Mouse (Mus musculus): ENCODE measurements at regions not wholly inside any gene's neighbourhood (a gene's known extent, or its start where the extent isn't known, plus 50 kb on each side); places are given as distances from the start of the nearest gene placed in this dataset.

DNA sequence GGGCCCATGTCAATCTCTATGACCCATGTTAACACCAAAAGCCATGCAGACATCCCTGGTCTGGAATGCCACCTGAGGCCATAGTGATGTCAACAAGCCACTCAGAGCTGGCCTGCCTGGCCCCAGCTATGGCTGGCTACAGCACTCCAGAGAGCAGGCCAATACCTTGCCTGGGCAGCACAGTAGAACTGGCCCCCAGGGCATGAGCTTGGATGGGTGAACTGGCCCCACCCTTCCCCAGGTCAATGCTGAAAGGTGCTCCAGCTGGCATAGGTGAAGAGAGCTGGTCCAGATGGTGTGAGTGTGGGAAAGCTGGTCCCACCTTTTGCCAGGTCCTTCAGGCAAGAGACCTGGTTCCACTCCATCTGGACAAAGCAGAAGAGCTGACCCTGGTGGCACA is 132.2 kb downstream of the Nfkbiz start:
- no peak for ATAC-seq
- no peaks in the 10 kb centered on the region for H3K9me3 ChIP-seq (ENCODE audit: low read length)
- no peaks in the 10 kb centered on the region for H3K27me3 ChIP-seq (replicated peaks; ENCODE audit: insufficient read depth, low read length)
- no peak overlapping the region for H3K9ac ChIP-seq (replicated peaks; ENCODE audit: low read depth)
- H3K27ac ChIP-seq (ENCODE audit: low read length), result no peak overlapping the region
- H3K4me2 ChIP-seq (replicated peaks; ENCODE audit: low read depth, low read length), result no peak overlapping the region
- H3K36me3 ChIP-seq (ENCODE audit: insufficient read depth, low read length), result no peaks in the 10 kb centered on the region
- TF ChIP-seq EP300 (IDR thresholded peaks at IDR 0.05), result no peak
- no peak for TF ChIP-seq CTCF (IDR thresholded peaks at IDR 0.05)
- DNase-seq (ENCODE audit: low spot score), result no peak
- H3K4me3 ChIP-seq (ENCODE audit: low read depth, low read length), result no peak overlapping the region
- no peaks in the 10 kb centered on the region for H3K4me1 ChIP-seq (ENCODE audit: insufficient read depth, low read depth, low read length)

DNA sequence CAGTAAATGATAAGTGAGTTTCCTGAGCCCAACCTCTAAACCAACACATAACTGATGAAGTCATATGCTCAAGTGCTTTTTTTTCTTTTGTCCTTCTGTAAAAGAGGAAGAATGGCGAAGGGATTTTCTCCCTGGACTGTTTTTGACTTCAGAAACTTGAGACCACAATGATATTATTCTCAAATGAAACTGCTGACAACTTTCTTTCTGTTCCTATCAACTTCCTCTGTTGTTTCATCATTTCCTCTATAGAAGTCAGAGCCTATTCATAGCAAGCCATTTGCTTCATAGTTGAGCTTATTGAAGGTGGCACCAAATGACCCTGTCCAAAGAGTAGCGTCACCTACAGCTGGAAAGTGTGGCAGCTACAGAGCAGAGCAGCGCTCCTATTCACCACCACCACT is 140.2 kb downstream of the Nfkbiz start:
- no peak overlapping the region for H3K4me3 ChIP-seq (ENCODE audit: low read depth, low read length)
- H3K4me2 ChIP-seq (replicated peaks; ENCODE audit: low read depth, low read length), result no peak overlapping the region
- DNase-seq (ENCODE audit: low spot score) (peak; percentile 29), ATAC-seq (no peak)
- no peaks in the 10 kb centered on the region for H3K9me3 ChIP-seq (ENCODE audit: low read length)
- H3K4me1 ChIP-seq (ENCODE audit: insufficient read depth, low read depth, low read length), result no peaks in the 10 kb centered on the region
- TF ChIP-seq EP300 (IDR thresholded peaks at IDR 0.05) (no peak), CTCF (IDR thresholded peaks at IDR 0.05) (no peak)
- WGBS, result 73% methylated on average over 3 of the region's 3 CpGs
- H3K9ac ChIP-seq (replicated peaks; ENCODE audit: low read depth), result no peak overlapping the region
- H3K27ac ChIP-seq (ENCODE audit: low read length), result no peak overlapping the region
- H3K36me3 ChIP-seq (ENCODE audit: insufficient read depth, low read length), result no peaks in the 10 kb centered on the region
- no peaks in the 10 kb centered on the region for H3K27me3 ChIP-seq (replicated peaks; ENCODE audit: insufficient read depth, low read length)

DNA sequence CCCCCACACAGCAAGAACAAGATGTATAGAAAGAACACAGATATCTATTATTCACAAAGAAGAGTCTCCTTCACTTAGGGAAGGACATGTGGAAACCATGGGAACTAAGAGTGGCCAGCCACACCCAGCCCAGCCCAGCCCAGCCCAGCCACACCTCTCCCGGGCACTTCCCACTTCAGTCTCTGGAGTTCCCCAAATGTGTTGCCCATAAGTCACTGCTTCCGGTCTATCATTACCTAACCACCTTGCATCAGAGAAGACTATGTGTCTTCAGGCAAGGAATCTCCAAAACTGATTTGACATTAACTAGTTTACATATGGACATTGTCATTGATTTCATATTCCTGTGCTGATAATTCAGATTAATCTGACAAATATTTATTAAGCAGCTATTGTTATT is 147.6 kb downstream of the Nfkbiz start:
- peak; percentile 30; the same call in 1 of the 2 replicates for ATAC-seq
- Histone ChIP-seq H3K4me3 (ENCODE audit: low read depth, low read length) (no peak overlapping the region), H3K27me3 (replicated peaks; ENCODE audit: insufficient read depth, low read length) (no peaks in the 10 kb centered on the region), H3K9me3 (ENCODE audit: low read length) (no peaks in the 10 kb centered on the region), H3K36me3 (ENCODE audit: insufficient read depth, low read length) (no peaks in the 10 kb centered on the region), H3K4me2 (replicated peaks; ENCODE audit: low read depth, low read length) (no peak overlapping the region), H3K9ac (replicated peaks; ENCODE audit: low read depth) (no peak overlapping the region), H3K4me1 (ENCODE audit: insufficient read depth, low read depth, low read length) (no peaks in the 10 kb centered on the region), H3K27ac (ENCODE audit: low read length) (no peak overlapping the region)
- no peak for TF ChIP-seq EP300 (IDR thresholded peaks at IDR 0.05)
- TF ChIP-seq CTCF (IDR thresholded peaks at IDR 0.05), result no peak
- 79% methylated on average over 2 of the region's 2 CpGs for WGBS
- DNase-seq (ENCODE audit: low spot score), result peak; percentile 29

DNA sequence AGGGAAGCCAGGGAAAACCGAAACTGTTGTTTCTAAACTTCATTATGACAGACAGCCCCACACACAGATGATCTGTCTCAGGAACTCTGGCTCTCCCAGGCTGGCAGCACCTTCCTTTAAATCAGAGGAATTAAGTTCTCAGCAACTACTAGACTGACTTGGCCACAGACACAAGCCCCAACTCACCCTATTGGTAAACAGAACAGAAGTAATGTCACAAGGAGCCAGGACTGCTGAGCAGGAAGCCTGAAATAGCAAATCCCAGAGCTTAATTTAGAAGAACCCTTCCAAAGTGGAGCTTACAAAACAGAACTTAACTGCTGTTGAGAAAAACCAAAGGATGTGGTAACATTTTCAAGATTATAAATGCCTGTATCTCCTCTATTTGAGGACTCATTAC is 174.8 kb downstream of the Nfkbiz start:
- Histone ChIP-seq H3K4me3 (ENCODE audit: low read depth, low read length) (no peak overlapping the region), H3K4me1 (ENCODE audit: insufficient read depth, low read depth, low read length) (no peaks in the 10 kb centered on the region), H3K27ac (ENCODE audit: low read length) (no peak overlapping the region), H3K9ac (replicated peaks; ENCODE audit: low read depth) (no peak overlapping the region), H3K4me2 (replicated peaks; ENCODE audit: low read depth, low read length) (no peak overlapping the region), H3K27me3 (replicated peaks; ENCODE audit: insufficient read depth, low read length) (no peaks in the 10 kb centered on the region), H3K36me3 (ENCODE audit: insufficient read depth, low read length) (no peaks in the 10 kb centered on the region), H3K9me3 (ENCODE audit: low read length) (no peaks in the 10 kb centered on the region)
- DNase-seq (ENCODE audit: low spot score) (peak; percentile 56), ATAC-seq (peak; percentile 59)
- whole genome bisulfite sequencing, result 73% methylated on average over 1 of the region's 1 CpGs
- TF ChIP-seq CTCF (IDR thresholded peaks at IDR 0.05) (no peak), EP300 (IDR thresholded peaks at IDR 0.05) (no peak)

DNA sequence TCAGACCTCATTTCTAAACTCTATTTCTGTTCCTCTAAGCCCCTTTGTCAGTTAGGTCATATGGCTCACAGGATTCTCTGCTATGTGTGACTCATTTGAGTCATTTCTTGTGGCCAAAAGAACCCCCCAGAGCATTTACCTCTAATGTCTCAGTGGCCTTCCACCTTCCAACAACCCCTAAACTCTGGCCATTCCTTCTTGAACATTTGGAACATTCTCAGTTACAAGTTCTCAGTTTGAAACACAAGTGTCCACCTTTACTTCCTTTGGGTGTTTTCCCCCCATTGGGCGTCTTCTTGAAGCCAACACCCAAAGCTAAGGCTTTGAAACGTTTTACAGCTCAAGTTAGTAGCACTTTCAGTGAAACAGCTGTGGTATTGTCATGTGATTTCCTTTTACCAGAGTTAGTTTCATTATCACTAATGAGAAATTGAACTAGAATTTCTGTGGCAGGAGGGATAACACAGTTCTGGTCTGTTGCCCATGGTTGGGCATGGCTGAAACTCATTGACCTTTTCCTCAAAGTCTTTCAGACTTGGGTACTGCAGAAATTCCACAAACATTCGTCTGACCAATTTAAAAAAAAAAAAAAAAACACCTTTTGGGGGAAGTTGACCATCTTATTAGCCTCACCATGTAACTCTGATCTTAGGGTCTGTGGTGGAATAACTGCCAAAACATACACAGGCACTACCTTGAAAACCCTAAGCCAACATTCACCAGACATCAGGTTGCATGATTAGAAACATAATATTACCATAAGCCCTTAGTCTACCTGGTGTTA is 201.8 kb downstream of the Nfkbiz start:
- no peaks in the 10 kb centered on the region for H3K27me3 ChIP-seq (replicated peaks; ENCODE audit: insufficient read depth, low read length)
- H3K27ac ChIP-seq (ENCODE audit: low read length), result no peak overlapping the region
- DNase-seq (ENCODE audit: low spot score) (no peak), ATAC-seq (no peak)
- H3K4me3 ChIP-seq (ENCODE audit: low read depth, low read length), result no peak overlapping the region
- H3K9ac ChIP-seq (replicated peaks; ENCODE audit: low read depth), result no peak overlapping the region
- no peaks in the 10 kb centered on the region for H3K9me3 ChIP-seq (ENCODE audit: low read length)
- no peaks in the 10 kb centered on the region for H3K36me3 ChIP-seq (ENCODE audit: insufficient read depth, low read length)
- H3K4me2 ChIP-seq (replicated peaks; ENCODE audit: low read depth, low read length), result no peak overlapping the region
- TF ChIP-seq EP300 (IDR thresholded peaks at IDR 0.05), result no peak
- TF ChIP-seq CTCF (IDR thresholded peaks at IDR 0.05), result no peak
- H3K4me1 ChIP-seq (ENCODE audit: insufficient read depth, low read depth, low read length), result no peaks in the 10 kb centered on the region
- WGBS, result 48% methylated on average over 3 of the region's 3 CpGs

DNA sequence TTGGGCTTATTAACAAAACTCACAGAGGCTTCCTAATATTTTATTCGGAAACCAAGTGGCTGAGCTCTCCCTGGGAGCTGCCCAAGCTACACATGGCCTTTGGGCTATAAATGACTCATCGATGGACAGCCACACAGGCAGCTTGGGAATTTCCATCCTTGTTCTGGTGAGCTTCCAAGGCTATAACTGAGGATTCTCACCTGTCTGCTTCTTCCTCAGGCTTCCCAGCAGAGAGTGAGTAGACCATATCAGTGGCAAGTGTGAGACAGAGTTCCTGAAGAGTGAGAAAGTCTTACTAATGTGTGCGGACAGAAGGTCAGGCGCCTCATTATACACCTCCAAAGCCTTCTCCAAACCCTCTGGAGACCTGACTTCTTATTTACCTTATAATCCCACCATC is 202.5 kb downstream of the Nfkbiz start:
- DNase-seq (ENCODE audit: low spot score), result no peak
- no peak for TF ChIP-seq EP300 (IDR thresholded peaks at IDR 0.05)
- TF ChIP-seq CTCF (IDR thresholded peaks at IDR 0.05), result no peak
- H3K27me3 ChIP-seq (replicated peaks; ENCODE audit: insufficient read depth, low read length), result no peaks in the 10 kb centered on the region
- ATAC-seq, result no peak
- H3K4me3 ChIP-seq (ENCODE audit: low read depth, low read length), result no peak overlapping the region
- no peak overlapping the region for H3K9ac ChIP-seq (replicated peaks; ENCODE audit: low read depth)
- H3K36me3 ChIP-seq (ENCODE audit: insufficient read depth, low read length), result no peaks in the 10 kb centered on the region
- no peaks in the 10 kb centered on the region for H3K9me3 ChIP-seq (ENCODE audit: low read length)
- WGBS, result 81% methylated on average over 4 of the region's 4 CpGs
- H3K4me1 ChIP-seq (ENCODE audit: insufficient read depth, low read depth, low read length), result no peaks in the 10 kb centered on the region
- H3K27ac ChIP-seq (ENCODE audit: low read length), result no peak overlapping the region
- no peak overlapping the region for H3K4me2 ChIP-seq (replicated peaks; ENCODE audit: low read depth, low read length)
